ENCODE assay signal across 15 mouse cellular contexts in genomic region chr7:116211904-116212303, GRCm38 (mm10).
DNase-seq lines count a peak whose midpoint lies in the region; ATAC-seq lines count a peak whose summit lies in the region.
"Had no signal": no experiment of that assay in that cellular context is flagged by ENCODE, and none has a peak within 500 bp of the region (broad histone marks: within the 10 kb centered on the region; RNA-seq: fewer than 3 reads in every experiment).

No protein-coding gene starts in this region.

- peak overlapping the region; percentile 9; the same call in 1 of the 2 replicates for H3K27ac ChIP-seq in heart, embryonic 10.5 days
- no peak overlapping the region for H3K27ac ChIP-seq in kidney, embryonic 16.5 days (ENCODE audit: low read length)
- H3K27ac ChIP-seq in embryonic facial prominence, embryonic 11.5 days (replicated peaks; ENCODE audit: low read depth, low read length): no peak overlapping the region
- H3K27ac ChIP-seq: forebrain, embryonic 12.5 days had no signal

- peak; percentile 36; the same call in 1 of the 2 replicates for ATAC-seq in kidney, embryonic 16.5 days (ENCODE audit: low FRiP score, low TSS enrichment)
- ATAC-seq in embryonic facial prominence, embryonic 11.5 days (replicated peaks; ENCODE audit: insufficient number of reproducible peaks, low FRiP score, low TSS enrichment, low read depth): no peak
- ATAC-seq in monocyte, adult 5-6 weeks (replicated peaks; ENCODE audit: insufficient number of reproducible peaks, low FRiP score, low TSS enrichment, poor library complexity, severe bottlenecking): 0 out of 2 replicates have a peak, but pooled peaks have one; percentile 22

- H3K27me3 ChIP-seq in heart, embryonic 10.5 days (ENCODE audit: insufficient read depth, poor library complexity, severe bottlenecking): no peaks in the 10 kb centered on the region
- no peaks in the 10 kb centered on the region for H3K27me3 ChIP-seq in kidney, embryonic 16.5 days (ENCODE audit: insufficient read depth, low read length)
- H3K27me3 ChIP-seq in embryonic facial prominence, embryonic 11.5 days (ENCODE audit: control insufficient read depth, insufficient read depth, low read length): no peaks in the 10 kb centered on the region

- no peak overlapping the region for H3K4me2 ChIP-seq in kidney, embryonic 16.5 days (replicated peaks; ENCODE audit: low read depth, low read length)
- H3K4me2 ChIP-seq in embryonic facial prominence, embryonic 11.5 days (ENCODE audit: low read depth, low read length): no peak overlapping the region
- H3K4me2 ChIP-seq: forebrain, embryonic 12.5 days; liver, embryonic 11.5 days had no signal

- 19% methylated on average over 9 of the region's 9 CpGs for WGBS in heart, embryonic 10.5 days
- WGBS in kidney, embryonic 16.5 days: 13% methylated on average over 9 of the region's 9 CpGs
- WGBS in embryonic facial prominence, embryonic 11.5 days: 13% methylated on average over 9 of the region's 9 CpGs

- no peak overlapping the region for H3K9ac ChIP-seq in kidney, embryonic 16.5 days (replicated peaks; ENCODE audit: low read length)
- no peak overlapping the region for H3K9ac ChIP-seq in embryonic facial prominence, embryonic 11.5 days (replicated peaks; ENCODE audit: low read length)
- H3K9ac ChIP-seq: forebrain, embryonic 12.5 days had no signal

- no peak overlapping the region for H3K4me3 ChIP-seq in heart, embryonic 10.5 days
- no peak overlapping the region for H3K4me3 ChIP-seq in kidney, embryonic 16.5 days (ENCODE audit: low read length)
- no peak overlapping the region for H3K4me3 ChIP-seq in embryonic facial prominence, embryonic 11.5 days (ENCODE audit: low read depth, low read length)
- H3K4me3 ChIP-seq: forebrain, embryonic 12.5 days had no signal

- H3K9me3 ChIP-seq in heart, embryonic 10.5 days: peaks cover 3% of the 10 kb centered on the region; the same call in 1 of the 2 replicates
- H3K9me3 ChIP-seq in kidney, embryonic 16.5 days (ENCODE audit: low read length): peaks cover 5% of the 10 kb centered on the region
- no peaks in the 10 kb centered on the region for H3K9me3 ChIP-seq in embryonic facial prominence, embryonic 11.5 days (replicated peaks; ENCODE audit: control insufficient read depth, low read length)
- H3K9me3 ChIP-seq: G1E had no signal

- H3K4me1 ChIP-seq in heart, embryonic 10.5 days: peaks cover 67% of the 10 kb centered on the region
- H3K4me1 ChIP-seq in kidney, embryonic 16.5 days (ENCODE audit: insufficient read depth, low read length): peaks cover 29% of the 10 kb centered on the region
- 0 out of 2 replicates have a peak, but pooled peaks cover 2% of the 10 kb centered on the region for H3K4me1 ChIP-seq in embryonic facial prominence, embryonic 11.5 days (ENCODE audit: control insufficient read depth, insufficient read depth, low read length)

- no peak for DNase-seq in heart, embryonic 10.5 days (ENCODE audit: low spot score)
- no peak for DNase-seq in heart, adult 8-10 months (ENCODE audit: low spot score)
- DNase-seq in kidney, postnatal 4 days: no peak
- peak; percentile 26 for DNase-seq in embryonic facial prominence, embryonic 11.5 days (ENCODE audit: low spot score)
- DNase-seq in right cerebral cortex, adult 18-20 months: no peak
- no peak for DNase-seq in thymus, postnatal 10 days (ENCODE audit: low spot score in 2 of 2)
- DNase-seq: cerebellum, postnatal 25 days; kidney, adult 8-10 months; layer of hippocampus, postnatal 36 days; lung, postnatal 36 days had no signal

- peaks cover 10% of the 10 kb centered on the region for H3K36me3 ChIP-seq in heart, embryonic 10.5 days
- 0 out of 2 replicates have a peak, but pooled peaks cover 3% of the 10 kb centered on the region for H3K36me3 ChIP-seq in kidney, embryonic 16.5 days (ENCODE audit: insufficient read depth, low read length)
- no peaks in the 10 kb centered on the region for H3K36me3 ChIP-seq in embryonic facial prominence, embryonic 11.5 days (replicated peaks; ENCODE audit: control insufficient read depth, insufficient read depth, low read depth, low read length)
- H3K36me3 ChIP-seq: forebrain, embryonic 12.5 days had no signal
